Mouse (Mus musculus) kidney, adult 2 months (tissue): ENCODE measurements around the gene Aebp1. TPM values are rescaled to one million over a fixed set of nuclear protein-coding genes. Genes with fewer than 3 reads are reported as not detected.

Source experiments
- DNase-seq: peaks from one replicate; pipeline ENCODE4 v3.0.0; 2021
- H3K27ac ChIP-seq: fragments of 200-500 bp; 2 replicates; pipeline ENCODE4 v1.5.1; 2012; ENCODE audit warnings: low read depth, low read length, control low read depth, inconsistent platforms; ENCODE audit not compliant: insufficient read depth
- H3K27me3 ChIP-seq: fragments of 200-500 bp; replicated peaks from 2 replicates; pipeline ENCODE4 v1.6.1; 2012; ENCODE audit warnings: mild to moderate bottlenecking, moderate library complexity, low read length, inconsistent platforms; ENCODE audit not compliant: control insufficient read depth, insufficient read depth
- H3K36me3 ChIP-seq: fragments of 200-500 bp; 2 replicates; pipeline ENCODE4 v1.6.1; 2012; ENCODE audit warnings: mild to moderate bottlenecking, moderate library complexity, low read length, inconsistent platforms; ENCODE audit not compliant: control insufficient read depth, insufficient read depth
- H3K4me1 ChIP-seq: fragments of 200-500 bp; 2 replicates; pipeline ENCODE4 v1.6.1; 2011; ENCODE audit warnings: low read length; ENCODE audit not compliant: control insufficient read depth, insufficient read depth
- H3K4me3 ChIP-seq: fragments of 200-500 bp; 2 replicates; pipeline ENCODE4 v1.5.1; 2011; ENCODE audit warnings: mild to moderate bottlenecking, low read depth, low read length, control low read depth; ENCODE audit not compliant: insufficient read depth
- CTCF ChIP-seq: fragments of 200-500 bp; conservative IDR thresholded peaks from 2 replicates; pipeline ENCODE4 v1.5.1; 2011; ENCODE audit warnings: low read depth, mild to moderate bottlenecking, control low read depth, low read length, moderate library complexity, mixed read lengths; ENCODE audit not compliant: insufficient read depth, insufficient read length
- POLR2A ChIP-seq: fragments of 200-500 bp; IDR thresholded peaks from one replicate; pipeline ENCODE4 v1.6.1; 2011; ENCODE audit warnings: low read depth, low read length, control low read depth
- WGBS: fragments of 180-500 bp; shearing (Covaris S2); methylation state at CpG from one replicate; pipeline ENCODE4 v1.1.7; 2018; 5-methylcytosine and 5-hydroxymethylcytosine counted together
- polyA plus RNA-seq: library from polyadenylated mRNA; depleted of rRNA; stranded (reverse); fragments of >200 nt; gene quantifications from 2 replicates; pipeline ENCODE4 v1.2.3, GENCODE M21; 2012; rRNA removed

Aebp1 gene
- polyA plus RNA-seq, 1 experiment, result 91.4 TPM

GRCm38 (mm10) chr11:5920323-5920960 lies 58.7 kb downstream of the Aebp1 start:
- 39% methylated on average over 17 of the region's 17 CpGs for WGBS
- no peak overlapping the region for H3K27ac ChIP-seq
- no peaks in the 10 kb centered on the region for H3K27me3 ChIP-seq
- TF ChIP-seq CTCF (no peak), POLR2A (no peak)
- no peaks in the 10 kb centered on the region for H3K36me3 ChIP-seq
- H3K4me3 ChIP-seq, result no peak overlapping the region
- no peak for DNase-seq
- no peaks in the 10 kb centered on the region for H3K4me1 ChIP-seq

Other genes starting within 250 kb of the Aebp1 start
- 272 and 323 TPM in 2 replicates for gene Mrps24, start 146.3 kb upstream of the Aebp1 start, polyA plus RNA-seq
- gene Urgcp, start 99.6 kb upstream of the Aebp1 start, polyA plus RNA-seq, result 31.5 and 32.2 TPM in 2 replicates
- gene Dbnl, start 73.5 kb upstream of the Aebp1 start, polyA plus RNA-seq, result 49.6 and 52.5 TPM in 2 replicates
- 113 and 157 TPM in 2 replicates for gene Pgam2, start 58.2 kb upstream of the Aebp1 start, polyA plus RNA-seq
- 14.7 and 19.5 TPM in 2 replicates for gene Polm, start 23.9 kb upstream of the Aebp1 start, polyA plus RNA-seq
- gene Pold2, start 16.3 kb downstream of the Aebp1 start, polyA plus RNA-seq, result 50.2 and 70.7 TPM in 2 replicates
- 5.1 and 5.3 TPM in 2 replicates for gene Myl7, start 36.8 kb downstream of the Aebp1 start, polyA plus RNA-seq
- 0.16 and 0.43 TPM in 2 replicates for gene Gck, start 88.1 kb downstream of the Aebp1 start, polyA plus RNA-seq
- gene Ykt6, start 93.7 kb downstream of the Aebp1 start, polyA plus RNA-seq, result 54.1 and 60.4 TPM in 2 replicates
- 5.1 and 6.2 TPM in 2 replicates for gene Camk2b, start 204.4 kb downstream of the Aebp1 start, polyA plus RNA-seq